In genomic region chr7:113249134-113249825, GRCm38 (mm10) we compare ENCODE assay signal across 9 mouse cellular contexts. TPM values are rescaled to one million over a fixed set of nuclear protein-coding genes. Genes with fewer than 3 reads are reported as not detected.
DNase-seq lines count a peak whose midpoint lies in the region; ATAC-seq lines count a peak whose summit lies in the region.
"Had no signal": no experiment of that assay in that cellular context is flagged by ENCODE, and none has a peak within 500 bp of the region (broad histone marks: within the 10 kb centered on the region; RNA-seq: fewer than 3 reads in every experiment).

No protein-coding gene starts in this region.

- no peaks in the 10 kb centered on the region for H3K27me3 ChIP-seq in forebrain, embryonic 12.5 days
- no peaks in the 10 kb centered on the region for H3K27me3 ChIP-seq in forebrain, embryonic 11.5 days (ENCODE audit: control insufficient read depth, insufficient read depth, low read length)
- no peaks in the 10 kb centered on the region for H3K27me3 ChIP-seq in embryonic facial prominence, embryonic 14.5 days (replicated peaks; ENCODE audit: control insufficient read depth, insufficient read depth, low read length)
- H3K27me3 ChIP-seq: liver, embryonic 13.5 days had no signal

- ATAC-seq in forebrain, embryonic 12.5 days (ENCODE audit: low FRiP score) = no peak
- ATAC-seq in forebrain, embryonic 11.5 days (replicated peaks; ENCODE audit: low FRiP score) = no peak
- peak; percentile 69 for ATAC-seq in embryonic facial prominence, embryonic 14.5 days (ENCODE audit: low read depth)

- no peaks in the 10 kb centered on the region for H3K36me3 ChIP-seq in forebrain, embryonic 12.5 days (replicated peaks)
- no peaks in the 10 kb centered on the region for H3K36me3 ChIP-seq in forebrain, embryonic 11.5 days (ENCODE audit: control insufficient read depth, insufficient read depth, low read length)
- H3K36me3 ChIP-seq in embryonic facial prominence, embryonic 14.5 days (ENCODE audit: control insufficient read depth, insufficient read depth, low read length) = no peaks in the 10 kb centered on the region
- H3K36me3 ChIP-seq: liver, embryonic 13.5 days had no signal

- intact Hi-C loops in gastrocnemius, postnatal 36 days (cut with DNase I) = loop anchor here (5.0 kb wide), 1 partner anchor 222 kb away; no protein-coding TSS in a partner anchor

- peak overlapping the region; percentile 17; the same call in 1 of the 2 replicates for H3K9ac ChIP-seq in forebrain, embryonic 12.5 days
- no peak overlapping the region for H3K9ac ChIP-seq in forebrain, embryonic 11.5 days (ENCODE audit: low read length)
- no peak overlapping the region for H3K9ac ChIP-seq in embryonic facial prominence, embryonic 14.5 days (ENCODE audit: low read depth, low read length)
- H3K9ac ChIP-seq: liver, embryonic 13.5 days had no signal

- H3K4me1 ChIP-seq in forebrain, embryonic 12.5 days = peaks cover 38% of the 10 kb centered on the region
- H3K4me1 ChIP-seq in forebrain, embryonic 11.5 days (replicated peaks; ENCODE audit: control insufficient read depth, insufficient read depth, low read length) = peaks cover 3% of the 10 kb centered on the region; the same call in 1 of the 2 replicates
- H3K4me1 ChIP-seq in embryonic facial prominence, embryonic 14.5 days (ENCODE audit: control insufficient read depth, insufficient read depth, low read length) = peaks cover 17% of the 10 kb centered on the region

- no peak overlapping the region for H3K4me3 ChIP-seq in forebrain, embryonic 12.5 days (replicated peaks)
- no peak overlapping the region for H3K4me3 ChIP-seq in forebrain, embryonic 11.5 days (ENCODE audit: low read depth, low read length)
- H3K4me3 ChIP-seq in embryonic facial prominence, embryonic 14.5 days (ENCODE audit: low read depth, low read length) = no peak overlapping the region
- H3K4me3 ChIP-seq: liver, embryonic 13.5 days had no signal

- no peak for DNase-seq in forebrain, embryonic 11.5 days (ENCODE audit: low spot score)
- DNase-seq in ZHBTc4 (ENCODE audit: low read depth, low spot score) = peak; percentile 64
- DNase-seq in embryonic facial prominence, embryonic 14.5 days (ENCODE audit: low spot score) = peak; percentile 88
- DNase-seq in kidney, postnatal 36 days = peak; percentile 51 to 58
- DNase-seq in lung, postnatal 10 days = peak; percentile 80
- DNase-seq in thymus, postnatal 25 days = no peak
- no peak for DNase-seq in gastrocnemius, postnatal 36 days
- DNase-seq: liver, embryonic 13.5 days had no signal

- H3K4me2 ChIP-seq in forebrain, embryonic 12.5 days = no peak overlapping the region
- H3K4me2 ChIP-seq in forebrain, embryonic 11.5 days (ENCODE audit: low read depth, low read length, severe bottlenecking) = no peak overlapping the region
- H3K4me2 ChIP-seq in embryonic facial prominence, embryonic 14.5 days (ENCODE audit: low read depth, low read length) = no peak overlapping the region
- H3K4me2 ChIP-seq: liver, embryonic 13.5 days had no signal

- WGBS in forebrain, embryonic 12.5 days = 61% methylated on average over 16 of the region's 16 CpGs
- 79% methylated on average over 16 of the region's 16 CpGs for WGBS in forebrain, embryonic 11.5 days
- 53% methylated on average over 16 of the region's 16 CpGs for WGBS in embryonic facial prominence, embryonic 14.5 days

- no peaks in the 10 kb centered on the region for H3K9me3 ChIP-seq in forebrain, embryonic 12.5 days
- no peaks in the 10 kb centered on the region for H3K9me3 ChIP-seq in forebrain, embryonic 11.5 days (ENCODE audit: control insufficient read depth, low read length)
- H3K9me3 ChIP-seq in embryonic facial prominence, embryonic 14.5 days (ENCODE audit: control insufficient read depth, low read length) = no peaks in the 10 kb centered on the region
- H3K9me3 ChIP-seq: liver, embryonic 13.5 days had no signal

- H3K27ac ChIP-seq in forebrain, embryonic 12.5 days = peak overlapping the region; percentile 75
- no peak overlapping the region for H3K27ac ChIP-seq in forebrain, embryonic 11.5 days (ENCODE audit: low read depth, low read length)
- no peak overlapping the region; the same call in 1 of the 2 replicates for H3K27ac ChIP-seq in embryonic facial prominence, embryonic 14.5 days (replicated peaks; ENCODE audit: low read depth, low read length)
- H3K27ac ChIP-seq: liver, embryonic 13.5 days had no signal

RNA-seq across cellular contexts. Expression of gene Arntl, which starts 42.0 kb away (rescaled TPM):
- polyA plus RNA-seq in forebrain, embryonic 12.5 days (2016; fragmentation: Nextera tagmentation; extraction: Ambion mirVana) = 9.9 and 11.3 TPM in 2 replicates
- 9.2 and 11.6 TPM in 2 replicates for polyA plus RNA-seq in forebrain, embryonic 11.5 days (2014; fragmentation: Nextera tagmentation; extraction: Ambion mirVana)
- polyA plus RNA-seq in embryonic facial prominence, embryonic 14.5 days (2014; fragmentation: Nextera tagmentation; extraction: Ambion mirVana) = 8.5 and 9.6 TPM in 2 replicates
- total RNA-seq in gastrocnemius, postnatal 36 days (2021) = 10 to 100 TPM; 10.6 to 12.1 TPM

Comparison
In these comparisons a context has a peak if more than half of its experiments do, and no peak if none do; other contexts are left out.
1. DNase-seq: peak in ZHBTc4 (single experiment), embryonic facial prominence, embryonic 14.5 days (single experiment), kidney, postnatal 36 days (2 of 2) and lung, postnatal 10 days (single experiment); none in forebrain, embryonic 11.5 days (single experiment), thymus, postnatal 25 days (single experiment) and gastrocnemius, postnatal 36 days (0 of 2).